7 mouse cellular contexts compared by ENCODE assay signal in genomic region chr11:57644245-57645017, GRCm38 (mm10). TPM values are rescaled to one million over a fixed set of nuclear protein-coding genes. Genes with fewer than 3 reads are reported as not detected.
DNase-seq lines count a peak whose midpoint lies in the region; ATAC-seq and TF ChIP-seq lines count a peak whose summit lies in the region.

No protein-coding gene starts in this region.

- under 1% methylated on average over 26 of the region's 30 CpGs for WGBS in embryonic facial prominence, embryonic 14.5 days
- WGBS in heart, postnatal 0 days, result under 1% methylated on average over 30 of the region's 30 CpGs
- WGBS in limb, embryonic 10.5 days, result under 1% methylated on average over 30 of the region's 30 CpGs

- no peaks in the 10 kb centered on the region for H3K36me3 ChIP-seq in embryonic facial prominence, embryonic 14.5 days (ENCODE audit: control insufficient read depth, insufficient read depth, low read length)
- H3K36me3 ChIP-seq in heart, postnatal 0 days (replicated peaks; ENCODE audit: control insufficient read depth, insufficient read depth, low read length), result no peaks in the 10 kb centered on the region
- H3K36me3 ChIP-seq in limb, embryonic 10.5 days, result peaks cover 3% of the 10 kb centered on the region; the same call in 1 of the 2 replicates
- no peaks in the 10 kb centered on the region for H3K36me3 ChIP-seq in splenic B cell, adult 2 months (ENCODE audit: control insufficient read depth, insufficient read depth, low read length, poor library complexity, severe bottlenecking)

- H3K27me3 ChIP-seq in embryonic facial prominence, embryonic 14.5 days (replicated peaks; ENCODE audit: control insufficient read depth, insufficient read depth, low read length), result no peaks in the 10 kb centered on the region
- H3K27me3 ChIP-seq in heart, postnatal 0 days (ENCODE audit: control insufficient read depth, insufficient read depth, low read length), result no peaks in the 10 kb centered on the region
- peaks cover 9% of the 10 kb centered on the region; the same call in 1 of the 2 replicates for H3K27me3 ChIP-seq in limb, embryonic 10.5 days (ENCODE audit: low read depth, poor library complexity, severe bottlenecking)
- no peaks in the 10 kb centered on the region for H3K27me3 ChIP-seq in splenic B cell, adult 2 months (ENCODE audit: control insufficient read depth, insufficient read depth, low read length, poor library complexity, severe bottlenecking)

- peaks cover 25% of the 10 kb centered on the region for H3K4me1 ChIP-seq in embryonic facial prominence, embryonic 14.5 days (ENCODE audit: control insufficient read depth, insufficient read depth, low read length)
- peaks cover 5% of the 10 kb centered on the region; the same call in 1 of the 2 replicates for H3K4me1 ChIP-seq in heart, postnatal 0 days (ENCODE audit: control insufficient read depth, insufficient read depth)
- H3K4me1 ChIP-seq in limb, embryonic 10.5 days, result peaks cover 50% of the 10 kb centered on the region

- H3K4me2 ChIP-seq in embryonic facial prominence, embryonic 14.5 days (ENCODE audit: low read depth, low read length), result peak overlapping the region; percentile 84
- H3K4me2 ChIP-seq in heart, postnatal 0 days (ENCODE audit: low read depth, low read length), result peak overlapping the region; percentile 95

- peak overlapping the region; percentile 69 for H3K27ac ChIP-seq in embryonic facial prominence, embryonic 14.5 days (replicated peaks; ENCODE audit: low read depth, low read length)
- H3K27ac ChIP-seq in heart, postnatal 0 days (ENCODE audit: low read depth), result peak overlapping the region; percentile 54
- H3K27ac ChIP-seq in limb, embryonic 10.5 days, result peak overlapping the region; percentile 95

- peak; percentile 32 for ATAC-seq in embryonic facial prominence, embryonic 14.5 days (ENCODE audit: low read depth)
- peak; percentile 51 for ATAC-seq in heart, postnatal 0 days (ENCODE audit: insufficient read depth, low read depth)
- ATAC-seq in megakaryocyte-erythroid progenitor cell, adult 5-6 weeks (replicated peaks; ENCODE audit: low FRiP score, low TSS enrichment, poor library complexity, severe bottlenecking), result peak; percentile 15

- H3K9ac ChIP-seq in embryonic facial prominence, embryonic 14.5 days (ENCODE audit: low read depth, low read length), result peak overlapping the region; percentile 86
- peak overlapping the region; percentile 63 for H3K9ac ChIP-seq in heart, postnatal 0 days (replicated peaks; ENCODE audit: low read depth, low read length)

- no peaks in the 10 kb centered on the region for H3K9me3 ChIP-seq in embryonic facial prominence, embryonic 14.5 days (ENCODE audit: control insufficient read depth, low read length)
- H3K9me3 ChIP-seq in heart, postnatal 0 days (replicated peaks; ENCODE audit: control insufficient read depth, low read length), result no peaks in the 10 kb centered on the region
- H3K9me3 ChIP-seq in limb, embryonic 10.5 days (replicated peaks), result no peaks in the 10 kb centered on the region

- no peak for TF ChIP-seq CTCF in heart, postnatal 0 days (IDR thresholded peaks at IDR 0.05; ENCODE audit: low read depth)

- DNase-seq in CD4-positive helper T cell, adult 2 months (ENCODE audit: low read depth, low spot score), result peak; percentile 65
- DNase-seq in ES-CJ7 (ENCODE audit: low read depth, low spot score), result peak; percentile 38
- DNase-seq in embryonic facial prominence, embryonic 14.5 days (ENCODE audit: low spot score), result peak; percentile 71
- DNase-seq in heart, postnatal 0 days (ENCODE audit: low spot score), result peak; percentile 37
- DNase-seq in limb, embryonic 10.5 days (ENCODE audit: low spot score), result peak; percentile 70
- peak; percentile 68 for DNase-seq in splenic B cell, adult 2 months (ENCODE audit: low read depth, low spot score)

- no peak for TF ChIP-seq EP300 in heart, postnatal 0 days (IDR thresholded peaks at IDR 0.05; ENCODE audit: low read depth)

- peak overlapping the region; percentile 77 for H3K4me3 ChIP-seq in embryonic facial prominence, embryonic 14.5 days (ENCODE audit: low read depth, low read length)
- peak overlapping the region; percentile 64 for H3K4me3 ChIP-seq in heart, postnatal 0 days (ENCODE audit: low read depth, low read length)
- peak overlapping the region; percentile 77 for H3K4me3 ChIP-seq in limb, embryonic 10.5 days

RNA-seq across cellular contexts. Expression of gene Galnt10, which starts 0.8 kb away (rescaled TPM):
- 19.7 and 22.5 TPM in 2 replicates for polyA plus RNA-seq in embryonic facial prominence, embryonic 14.5 days (2014; fragmentation: Nextera tagmentation; extraction: Ambion mirVana)
- total RNA-seq in heart, postnatal 0 days (2014; rRNA removed; ENCODE audit: low replicate concordance), result 3.4 and 10.4 TPM in 2 replicates
- 4.2 and 4.3 TPM in 2 replicates for polyA plus RNA-seq in heart, postnatal 0 days (2015; fragmentation: Nextera tagmentation; extraction: Ambion mirVana)
- 20.3 and 22.3 TPM in 2 replicates for polyA plus RNA-seq in limb, embryonic 10.5 days (2016; fragmentation: Nextera tagmentation; extraction: Ambion mirVana)
- total RNA-seq in megakaryocyte-erythroid progenitor cell, adult 5-6 weeks (2014; fragmentation: Nextera tagmentation), result 12.3 and 15.4 TPM in 2 replicates
- total RNA-seq in megakaryocyte-erythroid progenitor cell, adult 5-6 weeks (2017), result 11.1 and 14.3 TPM in 2 replicates

Comparison
In these comparisons a context has a peak if more than half of its experiments do, and no peak if none do; other contexts are left out.
1. Peak in every context shown above with its lines: DNase-seq, ATAC-seq, H3K4me3 ChIP-seq and H3K27ac ChIP-seq.